Mouse (Mus musculus): ENCODE measurements around the gene Lmo3. TPM values are rescaled to one million over a fixed set of nuclear protein-coding genes. Genes with fewer than 3 reads are reported as not detected.

The Lmo3 gene
- polyA plus RNA-seq, 1 experiment from 2014 or later = 1.8 TPM

DNA sequence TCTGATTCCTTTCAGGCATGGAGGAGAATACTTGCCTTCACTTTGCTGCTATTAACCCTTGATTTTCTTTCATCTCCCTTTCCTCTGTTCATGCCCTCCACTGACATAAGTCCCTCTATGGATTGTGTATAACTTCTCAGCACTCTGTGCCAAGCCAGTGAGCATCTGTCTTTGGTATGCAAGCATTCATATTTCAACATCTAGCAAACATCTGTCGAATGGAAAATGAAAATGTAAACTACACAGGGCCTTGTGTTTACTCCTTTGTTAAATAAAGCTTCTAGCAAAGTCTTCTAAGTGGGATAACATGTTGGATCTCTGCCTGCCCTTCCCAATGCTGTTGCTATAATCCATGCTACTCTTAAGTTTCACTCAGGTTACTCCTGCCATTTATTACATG is 75.1 kb downstream of the Lmo3 start:
- no peak overlapping the region for H3K4me3 ChIP-seq
- H3K9ac ChIP-seq = no peak overlapping the region
- no peak overlapping the region for H3K4me2 ChIP-seq
- no peak overlapping the region for H3K27ac ChIP-seq (replicated peaks)
- ATAC-seq (ENCODE audit: extremely low read depth, insufficient number of reproducible peaks, low FRiP score, low TSS enrichment) = no peak
- WGBS = 50% methylated on average over 1 of the region's 1 CpGs
- no peaks in the 10 kb centered on the region for H3K27me3 ChIP-seq (replicated peaks)
- H3K9me3 ChIP-seq = no peaks in the 10 kb centered on the region
- H3K36me3 ChIP-seq = no peaks in the 10 kb centered on the region
- no peaks in the 10 kb centered on the region for H3K4me1 ChIP-seq

DNA sequence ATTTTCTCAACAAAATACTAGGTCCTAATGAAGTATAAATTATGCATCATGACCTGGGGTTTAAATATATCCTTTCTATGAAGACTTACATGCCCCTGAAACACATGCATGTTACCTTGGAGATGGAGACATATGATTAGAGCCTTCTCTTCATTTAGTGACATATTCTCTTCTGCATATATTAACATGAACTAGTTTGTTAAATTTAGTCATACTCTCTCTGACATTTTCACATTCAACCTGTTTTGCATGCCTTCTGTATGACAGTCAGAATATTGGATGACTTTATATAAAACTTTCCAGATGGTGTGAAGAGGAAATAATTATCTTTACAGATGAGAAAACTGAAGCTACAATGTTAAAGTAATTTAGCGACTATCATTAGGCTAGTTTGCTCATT is 77.8 kb downstream of the Lmo3 start:
- no peaks in the 10 kb centered on the region for H3K4me1 ChIP-seq
- no peak overlapping the region for H3K27ac ChIP-seq (replicated peaks)
- no peaks in the 10 kb centered on the region for H3K9me3 ChIP-seq
- WGBS = 76% methylated on average over 1 of the region's 1 CpGs
- no peak overlapping the region for H3K9ac ChIP-seq
- H3K27me3 ChIP-seq (replicated peaks) = no peaks in the 10 kb centered on the region
- no peaks in the 10 kb centered on the region for H3K36me3 ChIP-seq
- ATAC-seq (ENCODE audit: extremely low read depth, insufficient number of reproducible peaks, low FRiP score, low TSS enrichment) = no peak
- H3K4me3 ChIP-seq = no peak overlapping the region
- no peak overlapping the region for H3K4me2 ChIP-seq

DNA sequence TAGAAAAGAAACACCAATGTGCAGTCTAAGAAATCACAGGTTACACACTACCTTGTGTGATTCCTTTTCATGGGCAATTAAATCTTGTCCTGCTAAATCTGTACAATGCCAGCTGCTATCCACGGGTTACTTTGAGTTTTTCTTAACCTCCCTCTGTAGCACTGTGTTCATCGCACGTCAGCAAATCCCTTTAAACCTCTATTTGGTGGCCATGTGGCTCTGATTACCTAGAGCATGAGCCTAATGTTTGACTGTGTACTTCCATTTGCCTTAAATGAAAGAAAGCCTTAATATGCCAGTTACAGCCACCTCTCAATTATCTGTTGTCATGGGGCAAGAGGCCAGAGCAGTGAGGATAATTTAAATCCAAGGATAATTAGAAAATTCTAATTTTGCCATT is 98.9 kb downstream of the Lmo3 start:
- no peaks in the 10 kb centered on the region for H3K36me3 ChIP-seq
- H3K4me1 ChIP-seq = no peaks in the 10 kb centered on the region
- no peaks in the 10 kb centered on the region for H3K9me3 ChIP-seq
- no peak overlapping the region for H3K27ac ChIP-seq (replicated peaks)
- H3K27me3 ChIP-seq (replicated peaks) = no peaks in the 10 kb centered on the region
- 78% methylated on average over 3 of the region's 3 CpGs for WGBS
- no peak overlapping the region for H3K9ac ChIP-seq
- no peak overlapping the region for H3K4me3 ChIP-seq
- ATAC-seq (ENCODE audit: extremely low read depth, insufficient number of reproducible peaks, low FRiP score, low TSS enrichment) = no peak
- no peak overlapping the region for H3K4me2 ChIP-seq

DNA sequence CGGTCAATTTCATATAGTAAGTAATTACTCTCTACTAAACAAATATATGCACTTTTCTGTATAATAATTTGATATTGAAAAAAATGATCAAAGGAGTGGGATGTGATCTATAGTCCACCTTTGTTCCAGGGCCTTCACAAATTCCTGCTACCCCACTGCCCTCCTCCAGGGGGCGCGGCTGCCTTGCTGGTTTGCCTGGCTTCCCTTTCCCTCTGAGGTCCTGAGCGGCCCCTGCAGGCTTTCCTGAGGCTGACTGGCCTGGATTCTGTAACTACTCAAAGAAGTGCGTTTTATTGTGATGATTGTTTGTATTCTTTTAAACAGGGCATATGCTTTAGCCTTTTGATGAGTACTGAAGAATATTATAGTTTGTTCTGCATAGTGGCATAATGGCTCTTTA is 104.2 kb downstream of the Lmo3 start:
- H3K9ac ChIP-seq = no peak overlapping the region
- no peak overlapping the region for H3K4me2 ChIP-seq
- ATAC-seq (ENCODE audit: extremely low read depth, insufficient number of reproducible peaks, low FRiP score, low TSS enrichment) = no peak
- H3K27me3 ChIP-seq (replicated peaks) = no peaks in the 10 kb centered on the region
- no peaks in the 10 kb centered on the region for H3K4me1 ChIP-seq
- WGBS = 16% methylated on average over 5 of the region's 5 CpGs
- H3K27ac ChIP-seq (replicated peaks) = no peak overlapping the region
- H3K9me3 ChIP-seq = no peaks in the 10 kb centered on the region
- H3K4me3 ChIP-seq = no peak overlapping the region
- no peaks in the 10 kb centered on the region for H3K36me3 ChIP-seq

DNA sequence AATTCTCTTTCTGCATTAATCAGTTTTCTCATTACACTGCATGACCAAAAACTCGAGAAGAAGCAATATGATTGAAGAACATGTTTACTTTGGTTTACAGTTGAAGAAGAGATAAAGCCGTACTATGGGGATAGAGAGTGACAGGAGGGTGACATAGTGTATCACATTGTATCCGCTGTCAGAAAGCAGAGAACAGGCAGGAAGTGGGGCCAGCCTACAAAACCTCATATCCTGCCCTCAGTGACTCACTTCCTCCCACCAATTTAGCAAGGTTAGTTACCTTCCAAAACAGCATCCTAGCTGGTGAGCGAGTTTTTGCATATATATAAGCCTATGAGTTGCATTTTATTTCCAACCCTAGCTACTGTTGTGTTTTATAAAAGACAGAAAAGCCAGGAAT is 112.6 kb downstream of the Lmo3 start:
- Histone ChIP-seq H3K4me3 (no peak overlapping the region), H3K36me3 (no peaks in the 10 kb centered on the region), H3K27ac (replicated peaks) (no peak overlapping the region), H3K4me1 (no peaks in the 10 kb centered on the region), H3K9me3 (no peaks in the 10 kb centered on the region), H3K27me3 (replicated peaks) (no peaks in the 10 kb centered on the region), H3K9ac (no peak overlapping the region), H3K4me2 (no peak overlapping the region)
- no peak for ATAC-seq (ENCODE audit: extremely low read depth, insufficient number of reproducible peaks, low FRiP score, low TSS enrichment)
- 50% methylated on average over 4 of the region's 4 CpGs for WGBS

DNA sequence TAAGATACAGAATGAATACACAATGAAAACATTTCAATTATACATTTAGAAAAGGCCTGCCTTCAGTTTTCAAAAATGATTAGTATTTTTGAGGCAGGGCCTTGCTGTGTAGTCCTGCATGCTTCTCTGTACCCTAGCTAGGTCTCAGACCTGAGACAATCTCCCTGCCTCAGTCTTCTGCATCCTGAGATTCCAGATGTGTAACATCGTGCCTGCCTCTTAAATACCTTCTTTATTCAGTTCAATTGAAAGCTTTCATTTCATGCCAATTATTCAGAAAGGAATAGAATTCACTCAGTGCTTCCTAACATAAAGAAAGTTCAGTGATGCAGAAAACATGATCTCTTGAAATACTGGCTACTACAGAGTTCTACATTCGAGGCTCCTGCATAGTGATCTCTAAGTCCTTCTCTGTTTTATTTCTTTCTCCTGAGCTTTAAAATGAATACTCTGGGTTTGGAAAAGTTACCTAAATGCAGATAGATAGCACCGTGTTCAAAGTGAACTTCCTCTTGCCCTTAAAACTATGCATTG is 137.2 kb downstream of the Lmo3 start:
- Histone ChIP-seq H3K36me3 (no peaks in the 10 kb centered on the region), H3K9ac (no peak overlapping the region), H3K4me2 (no peak overlapping the region), H3K27ac (replicated peaks) (no peak overlapping the region), H3K9me3 (no peaks in the 10 kb centered on the region), H3K4me1 (no peaks in the 10 kb centered on the region), H3K4me3 (no peak overlapping the region), H3K27me3 (replicated peaks) (no peaks in the 10 kb centered on the region)
- WGBS = 64% methylated on average over 3 of the region's 3 CpGs
- ATAC-seq (ENCODE audit: extremely low read depth, insufficient number of reproducible peaks, low FRiP score, low TSS enrichment) = no peak

DNA sequence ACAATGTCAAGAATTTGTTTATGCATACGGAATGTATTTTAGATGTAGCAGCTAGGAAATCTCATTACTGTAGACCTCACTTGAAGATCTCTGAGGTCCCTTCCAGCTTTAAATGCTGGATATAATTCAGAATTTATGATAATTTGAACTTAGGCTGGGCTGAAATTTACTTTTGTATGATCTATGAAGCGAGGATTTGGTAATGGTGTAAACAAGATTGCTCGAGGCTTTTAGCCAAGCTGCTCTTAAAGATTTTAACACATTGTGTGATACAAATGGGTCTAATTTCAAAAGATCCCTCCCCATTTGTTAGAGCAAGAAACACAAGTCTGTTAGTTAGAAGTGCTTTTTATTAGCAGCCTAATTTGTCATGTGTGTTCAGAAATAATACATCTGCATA is 144.4 kb downstream of the Lmo3 start:
- Histone ChIP-seq H3K4me2 (no peak overlapping the region), H3K9ac (no peak overlapping the region), H3K4me1 (no peaks in the 10 kb centered on the region), H3K27ac (replicated peaks) (no peak overlapping the region), H3K4me3 (no peak overlapping the region), H3K9me3 (no peaks in the 10 kb centered on the region), H3K36me3 (no peaks in the 10 kb centered on the region), H3K27me3 (replicated peaks) (no peaks in the 10 kb centered on the region)
- 56% methylated on average over 3 of the region's 3 CpGs for WGBS
- ATAC-seq (ENCODE audit: extremely low read depth, insufficient number of reproducible peaks, low FRiP score, low TSS enrichment) = no peak

DNA sequence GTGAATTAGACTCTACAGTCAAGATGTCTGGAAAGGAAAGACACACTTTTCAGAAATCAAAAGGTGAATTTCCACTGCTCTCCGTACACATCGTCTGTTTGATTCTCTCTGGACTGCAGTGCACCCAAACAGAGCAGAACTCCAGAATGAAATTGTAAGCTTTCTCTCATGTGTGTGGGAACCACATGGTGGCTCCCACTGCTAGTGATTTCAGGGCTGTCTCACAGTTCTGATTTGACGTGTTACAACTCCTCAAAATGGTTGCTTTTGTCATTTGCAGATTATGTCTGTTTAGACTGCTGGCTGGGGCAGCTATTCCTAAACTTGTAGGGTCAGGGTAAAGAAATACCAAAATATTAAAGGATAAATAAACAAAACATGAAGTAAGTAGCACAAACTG is 145.0 kb downstream of the Lmo3 start:
- Histone ChIP-seq H3K4me3 (no peak overlapping the region), H3K4me1 (no peaks in the 10 kb centered on the region), H3K9me3 (no peaks in the 10 kb centered on the region), H3K27me3 (replicated peaks) (no peaks in the 10 kb centered on the region), H3K9ac (no peak overlapping the region), H3K4me2 (no peak overlapping the region), H3K36me3 (no peaks in the 10 kb centered on the region), H3K27ac (replicated peaks) (no peak overlapping the region)
- 66% methylated on average over 3 of the region's 3 CpGs for WGBS
- no peak for ATAC-seq (ENCODE audit: extremely low read depth, insufficient number of reproducible peaks, low FRiP score, low TSS enrichment)

DNA sequence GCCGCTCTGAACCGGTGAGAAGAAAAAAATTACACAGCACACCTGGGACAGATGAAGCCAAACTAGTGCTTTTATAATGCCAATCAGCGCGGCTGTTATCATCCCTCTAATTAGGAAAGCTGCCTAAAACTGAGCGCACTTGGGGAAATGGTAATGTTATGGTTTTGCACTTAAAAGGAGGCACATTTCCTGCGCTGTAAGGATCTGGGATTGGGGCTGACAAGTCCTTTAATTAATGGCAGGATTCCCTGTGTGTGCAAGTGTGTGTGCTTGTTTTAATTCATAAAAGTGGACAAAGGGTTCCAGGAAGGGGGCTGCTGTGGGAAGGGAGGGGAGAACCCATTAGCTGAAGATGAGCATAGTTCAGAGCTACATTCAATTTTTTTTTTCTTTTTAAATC is 154.4 kb downstream of the Lmo3 start:
- Histone ChIP-seq H3K9me3 (no peaks in the 10 kb centered on the region), H3K27me3 (replicated peaks) (peaks cover 35% of the 10 kb centered on the region), H3K9ac (no peak overlapping the region), H3K4me3 (no peak overlapping the region), H3K36me3 (no peaks in the 10 kb centered on the region), H3K27ac (replicated peaks) (no peak overlapping the region), H3K4me1 (no peaks in the 10 kb centered on the region), H3K4me2 (no peak overlapping the region)
- 25% methylated on average over 6 of the region's 6 CpGs for WGBS
- no peak for ATAC-seq (ENCODE audit: extremely low read depth, insufficient number of reproducible peaks, low FRiP score, low TSS enrichment)

DNA sequence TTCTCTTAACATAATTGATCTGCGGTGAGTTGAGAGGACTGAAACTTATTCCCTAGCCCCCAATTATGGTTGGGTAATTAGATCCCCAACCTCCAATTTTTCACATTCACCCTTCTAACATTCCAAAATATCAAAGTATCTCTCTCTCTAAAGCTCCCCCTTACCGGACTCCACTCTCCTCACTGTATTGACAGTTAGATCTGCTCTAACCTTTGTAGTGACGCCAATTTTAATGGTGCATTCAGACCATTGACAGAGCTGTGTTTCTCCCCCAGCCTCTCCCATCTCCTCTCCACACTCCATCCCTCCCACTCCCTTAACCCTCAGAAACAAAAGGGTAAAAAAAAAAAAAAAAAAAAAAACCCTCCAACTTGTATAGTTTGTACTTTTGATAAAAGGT is 154.9 kb downstream of the Lmo3 start:
- Histone ChIP-seq H3K9me3 (no peaks in the 10 kb centered on the region), H3K4me1 (peaks cover 3% of the 10 kb centered on the region), H3K4me3 (no peak overlapping the region), H3K27me3 (replicated peaks) (peaks cover 36% of the 10 kb centered on the region), H3K36me3 (no peaks in the 10 kb centered on the region), H3K9ac (no peak overlapping the region), H3K4me2 (no peak overlapping the region), H3K27ac (replicated peaks) (no peak overlapping the region)
- 36% methylated on average over 3 of the region's 3 CpGs for WGBS
- ATAC-seq (ENCODE audit: extremely low read depth, insufficient number of reproducible peaks, low FRiP score, low TSS enrichment) = no peak

DNA sequence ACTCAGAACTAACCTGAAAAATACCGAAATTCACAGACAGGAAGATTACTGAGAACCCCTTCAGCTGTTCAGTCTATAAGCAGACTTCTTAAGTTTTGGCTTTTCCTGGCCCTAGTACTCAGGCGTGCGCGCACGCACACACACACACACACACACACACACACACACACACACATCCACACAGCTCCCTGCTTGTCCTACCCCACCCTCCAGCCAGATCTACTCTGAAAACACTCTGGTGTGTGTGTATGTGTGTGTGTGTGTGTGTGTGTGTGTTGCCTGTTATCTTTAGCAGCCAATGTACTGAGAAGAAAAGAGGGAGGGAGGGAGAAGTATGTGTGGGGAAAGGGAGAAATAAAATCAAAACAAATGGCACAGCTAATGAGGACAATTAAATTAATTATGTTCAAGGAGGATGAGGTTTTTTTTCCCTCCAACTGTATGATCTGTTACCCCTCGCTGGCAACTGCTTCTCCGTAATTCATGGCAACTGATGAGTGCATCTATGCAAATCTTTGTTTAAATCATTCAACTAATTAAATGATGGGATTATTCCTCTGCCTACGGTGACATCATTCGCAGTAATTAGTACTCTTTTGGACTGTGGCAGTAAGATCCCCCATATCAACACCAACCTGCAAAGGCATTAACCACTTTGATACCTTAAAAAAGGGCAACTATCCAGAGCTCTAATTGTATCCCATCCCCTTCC is 157.1 kb downstream of the Lmo3 start:
- H3K9ac ChIP-seq = no peak overlapping the region
- no peak for ATAC-seq (ENCODE audit: extremely low read depth, insufficient number of reproducible peaks, low FRiP score, low TSS enrichment)

DNA sequence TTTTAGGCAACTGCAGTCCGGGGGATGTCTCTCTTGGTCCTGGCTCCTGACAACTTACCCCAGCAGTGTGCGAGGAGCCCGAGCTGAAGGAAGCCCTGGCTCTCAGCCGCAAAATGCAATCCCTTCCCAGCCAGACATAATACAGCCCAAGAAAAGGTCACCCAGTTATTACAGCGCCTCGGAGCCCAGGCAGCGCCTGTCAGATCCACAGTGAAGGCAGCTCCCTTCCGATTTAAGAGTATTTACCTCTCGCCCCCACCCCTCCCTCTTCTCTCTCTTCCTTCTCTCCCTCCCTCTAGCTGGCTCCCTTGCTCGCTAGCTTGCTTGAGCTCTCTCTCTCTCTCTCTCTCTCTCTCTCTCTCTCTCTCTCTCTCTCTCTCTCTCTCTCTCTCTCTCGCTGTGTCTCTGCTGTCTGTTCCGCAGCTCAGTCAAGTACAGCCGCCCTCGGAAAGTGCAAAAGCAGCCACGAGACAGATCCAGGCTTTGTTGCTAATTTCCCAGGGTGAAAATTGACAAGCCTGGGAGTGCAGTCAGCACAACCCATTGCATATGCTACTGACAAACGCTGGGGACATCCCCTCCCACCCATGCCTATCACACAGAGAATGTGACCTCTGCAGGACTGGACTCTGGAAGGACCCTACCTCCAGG is 159.0 kb downstream of the Lmo3 start:
- H3K4me2 ChIP-seq = peak overlapping the region; percentile 77
- peak overlapping the region; percentile 57 for H3K4me3 ChIP-seq
- H3K9ac ChIP-seq = peak overlapping the region; percentile 73
- WGBS = 0% methylated on average over 16 of the region's 16 CpGs
- no peak for ATAC-seq (ENCODE audit: extremely low read depth, insufficient number of reproducible peaks, low FRiP score, low TSS enrichment)
- peaks cover 46% of the 10 kb centered on the region for H3K27me3 ChIP-seq (replicated peaks)
- peaks cover 23% of the 10 kb centered on the region for H3K4me1 ChIP-seq
- no peak overlapping the region for H3K27ac ChIP-seq (replicated peaks)
- H3K9me3 ChIP-seq = no peaks in the 10 kb centered on the region
- no peaks in the 10 kb centered on the region for H3K36me3 ChIP-seq

More for the DNA sequence above, 157.1 kb downstream of the Lmo3 start:
- 74% methylated on average over 9 of the region's 9 CpGs for WGBS
- no peak overlapping the region for H3K4me3 ChIP-seq
- H3K4me1 ChIP-seq = peaks cover 23% of the 10 kb centered on the region
- H3K27ac ChIP-seq (replicated peaks) = no peak overlapping the region
- H3K9me3 ChIP-seq = no peaks in the 10 kb centered on the region
- H3K4me2 ChIP-seq = no peak overlapping the region
- H3K27me3 ChIP-seq (replicated peaks) = peaks cover 50% of the 10 kb centered on the region
- no peaks in the 10 kb centered on the region for H3K36me3 ChIP-seq

Measured in heart, embryonic 13.5 days (tissue).